11 mouse cellular contexts compared by ENCODE assay signal in genomic region chr13:102745270-102745600, GRCm38 (mm10). TPM values are rescaled to one million over a fixed set of nuclear protein-coding genes. Genes with fewer than 3 reads are reported as not detected.
DNase-seq lines count a peak whose midpoint lies in the region; ATAC-seq and TF ChIP-seq lines count a peak whose summit lies in the region.
"Had no signal": no experiment of that assay in that cellular context is flagged by ENCODE, and none has a peak within 500 bp of the region (broad histone marks: within the 10 kb centered on the region; RNA-seq: fewer than 3 reads in every experiment).

No protein-coding gene starts in this region.

- H3K36me3 ChIP-seq in forebrain, embryonic 10.5 days (replicated peaks): peaks cover 61% of the 10 kb centered on the region
- no peaks in the 10 kb centered on the region; the same call in 1 of the 2 replicates for H3K36me3 ChIP-seq in forebrain, postnatal 0 days (ENCODE audit: insufficient read depth)
- no peaks in the 10 kb centered on the region for H3K36me3 ChIP-seq in liver, embryonic 11.5 days (ENCODE audit: control insufficient read depth, insufficient read depth, low read length)
- peaks cover 15% of the 10 kb centered on the region for H3K36me3 ChIP-seq in liver, embryonic 12.5 days
- H3K36me3 ChIP-seq in forebrain, embryonic 12.5 days (replicated peaks): peaks cover 11% of the 10 kb centered on the region
- peaks cover 39% of the 10 kb centered on the region for H3K36me3 ChIP-seq in kidney, embryonic 14.5 days (ENCODE audit: control insufficient read depth, insufficient read depth, low read length)
- 0 out of 2 replicates have a peak, but pooled peaks cover 3% of the 10 kb centered on the region for H3K36me3 ChIP-seq in thymus, adult 2 months (ENCODE audit: control insufficient read depth, insufficient read depth, low read length)
- H3K36me3 ChIP-seq: G1E; midbrain, embryonic 15.5 days had no signal

- H3K27me3 ChIP-seq in forebrain, embryonic 10.5 days (ENCODE audit: poor library complexity, severe bottlenecking): no peaks in the 10 kb centered on the region
- no peaks in the 10 kb centered on the region for H3K27me3 ChIP-seq in forebrain, postnatal 0 days (ENCODE audit: insufficient read depth, low read length)
- H3K27me3 ChIP-seq in liver, embryonic 11.5 days (replicated peaks; ENCODE audit: control insufficient read depth, insufficient read depth, low read length): no peaks in the 10 kb centered on the region
- no peaks in the 10 kb centered on the region for H3K27me3 ChIP-seq in liver, embryonic 12.5 days (replicated peaks)
- H3K27me3 ChIP-seq in forebrain, embryonic 12.5 days: no peaks in the 10 kb centered on the region
- no peaks in the 10 kb centered on the region for H3K27me3 ChIP-seq in kidney, embryonic 14.5 days (ENCODE audit: control insufficient read depth, insufficient read depth, low read length)
- no peaks in the 10 kb centered on the region for H3K27me3 ChIP-seq in thymus, adult 2 months (ENCODE audit: control insufficient read depth, insufficient read depth, low read length)
- H3K27me3 ChIP-seq: midbrain, embryonic 15.5 days had no signal

- ATAC-seq in forebrain, postnatal 0 days: no peak
- ATAC-seq in liver, embryonic 11.5 days (replicated peaks; ENCODE audit: low FRiP score): peak; percentile 31; the same call in 1 of the 2 replicates
- ATAC-seq in liver, embryonic 12.5 days: no peak
- peak; percentile 64 for ATAC-seq in forebrain, embryonic 12.5 days (ENCODE audit: low FRiP score)
- no peak for ATAC-seq in kidney, embryonic 14.5 days (ENCODE audit: low FRiP score, low TSS enrichment)
- ATAC-seq: midbrain, embryonic 15.5 days had no signal

- no peak overlapping the region for H3K4me3 ChIP-seq in forebrain, embryonic 10.5 days
- no peak overlapping the region for H3K4me3 ChIP-seq in forebrain, postnatal 0 days (ENCODE audit: low read depth, low read length)
- no peak overlapping the region for H3K4me3 ChIP-seq in liver, embryonic 11.5 days (ENCODE audit: low read depth, low read length)
- H3K4me3 ChIP-seq in liver, embryonic 12.5 days: no peak overlapping the region
- no peak overlapping the region for H3K4me3 ChIP-seq in forebrain, embryonic 12.5 days (replicated peaks)
- H3K4me3 ChIP-seq in olfactory bulb, adult 2 months (ENCODE audit: insufficient read depth, low read depth, low read length): no peak overlapping the region
- no peak overlapping the region for H3K4me3 ChIP-seq in kidney, embryonic 14.5 days (ENCODE audit: low read length)
- H3K4me3 ChIP-seq in thymus, adult 2 months (ENCODE audit: control insufficient read depth, insufficient read depth, low read length): no peak overlapping the region
- H3K4me3 ChIP-seq: midbrain, embryonic 15.5 days had no signal

- 0 out of 2 replicates have a peak, but pooled peaks cover 3% of the 10 kb centered on the region for H3K4me1 ChIP-seq in forebrain, embryonic 10.5 days
- H3K4me1 ChIP-seq in forebrain, postnatal 0 days (ENCODE audit: insufficient read depth): 0 out of 2 replicates have a peak, but pooled peaks cover 4% of the 10 kb centered on the region
- H3K4me1 ChIP-seq in liver, embryonic 11.5 days (replicated peaks; ENCODE audit: control insufficient read depth, insufficient read depth, low read length): peaks cover under 1% of the 10 kb centered on the region; the same call in 1 of the 2 replicates
- peaks cover under 1% of the 10 kb centered on the region; the same call in 1 of the 2 replicates for H3K4me1 ChIP-seq in liver, embryonic 12.5 days
- H3K4me1 ChIP-seq in forebrain, embryonic 12.5 days: no peaks in the 10 kb centered on the region
- peaks cover 21% of the 10 kb centered on the region for H3K4me1 ChIP-seq in olfactory bulb, adult 2 months (ENCODE audit: control insufficient read depth, insufficient read depth, low read length)
- no peaks in the 10 kb centered on the region for H3K4me1 ChIP-seq in kidney, embryonic 14.5 days (ENCODE audit: control insufficient read depth, insufficient read depth, low read length)
- H3K4me1 ChIP-seq in thymus, adult 2 months (replicated peaks; ENCODE audit: control insufficient read depth, insufficient read depth, low read length): no peaks in the 10 kb centered on the region

- H3K4me2 ChIP-seq in forebrain, postnatal 0 days (ENCODE audit: low read depth): no peak overlapping the region
- H3K4me2 ChIP-seq in liver, embryonic 11.5 days: no peak overlapping the region
- H3K4me2 ChIP-seq in liver, embryonic 12.5 days: no peak overlapping the region
- H3K4me2 ChIP-seq in forebrain, embryonic 12.5 days: no peak overlapping the region
- no peak overlapping the region for H3K4me2 ChIP-seq in kidney, embryonic 14.5 days (replicated peaks; ENCODE audit: low read depth, low read length)
- H3K4me2 ChIP-seq: lung, embryonic 14.5 days; midbrain, embryonic 15.5 days had no signal

- no peak for DNase-seq in forebrain, embryonic 10.5 days (ENCODE audit: extremely low spot score, low spot score)
- no peak for DNase-seq in forebrain, postnatal 0 days
- DNase-seq in liver, embryonic 11.5 days (ENCODE audit: low spot score): no peak
- no peak for DNase-seq in thymus, adult 2 months

- 90% methylated on average over 3 of the region's 3 CpGs for WGBS in forebrain, embryonic 10.5 days
- 94% methylated on average over 3 of the region's 3 CpGs for WGBS in forebrain, postnatal 0 days
- WGBS in liver, embryonic 11.5 days: 94% methylated on average over 3 of the region's 3 CpGs
- WGBS in liver, embryonic 12.5 days (ENCODE audit: insufficient replicate concordance): 84% methylated on average over 3 of the region's 3 CpGs
- 95% methylated on average over 3 of the region's 3 CpGs for WGBS in forebrain, embryonic 12.5 days
- WGBS in olfactory bulb, adult 2 months: 48% methylated on average over 3 of the region's 3 CpGs
- WGBS in kidney, embryonic 14.5 days: 97% methylated on average over 3 of the region's 3 CpGs
- WGBS in thymus, adult 2 months: 99% methylated on average over 3 of the region's 3 CpGs

- TF ChIP-seq CTCF in forebrain, postnatal 0 days (IDR thresholded peaks at IDR 0.05; ENCODE audit: low read depth): no peak
- no peak for TF ChIP-seq CTCF in olfactory bulb, adult 2 months (IDR thresholded peaks at IDR 0.05; ENCODE audit: insufficient read depth, low read depth, low read length)
- TF ChIP-seq CTCF in thymus, adult 2 months (IDR thresholded peaks at IDR 0.05; ENCODE audit: borderline replicate concordance, control insufficient read depth, extremely low read depth, insufficient read depth, low read length, poor library complexity): no peak

- 0 out of 2 replicates have a peak overlapping the region, but pooled peaks have one; percentile 5 for H3K27ac ChIP-seq in forebrain, embryonic 10.5 days
- H3K27ac ChIP-seq in forebrain, postnatal 0 days (ENCODE audit: low read depth, low read length): no peak overlapping the region
- no peak overlapping the region for H3K27ac ChIP-seq in liver, embryonic 11.5 days (ENCODE audit: low read depth, low read length)
- H3K27ac ChIP-seq in liver, embryonic 12.5 days: no peak overlapping the region
- H3K27ac ChIP-seq in forebrain, embryonic 12.5 days: no peak overlapping the region
- peak overlapping the region; percentile 84 for H3K27ac ChIP-seq in olfactory bulb, adult 2 months (ENCODE audit: insufficient read depth, low read depth, low read length)
- no peak overlapping the region for H3K27ac ChIP-seq in kidney, embryonic 14.5 days (ENCODE audit: low read depth, low read length)
- H3K27ac ChIP-seq in thymus, adult 2 months (ENCODE audit: control insufficient read depth, insufficient read depth, low read length): no peak overlapping the region
- H3K27ac ChIP-seq: midbrain, embryonic 15.5 days had no signal

- no peaks in the 10 kb centered on the region for H3K9me3 ChIP-seq in forebrain, embryonic 10.5 days
- H3K9me3 ChIP-seq in forebrain, postnatal 0 days (ENCODE audit: low read length): no peaks in the 10 kb centered on the region
- H3K9me3 ChIP-seq in liver, embryonic 11.5 days (ENCODE audit: control insufficient read depth, low read length): no peaks in the 10 kb centered on the region
- H3K9me3 ChIP-seq in liver, embryonic 12.5 days (replicated peaks): no peaks in the 10 kb centered on the region
- no peaks in the 10 kb centered on the region for H3K9me3 ChIP-seq in forebrain, embryonic 12.5 days
- H3K9me3 ChIP-seq in kidney, embryonic 14.5 days (ENCODE audit: control insufficient read depth, low read length): no peaks in the 10 kb centered on the region
- H3K9me3 ChIP-seq: G1E; midbrain, embryonic 15.5 days had no signal

- H3K9ac ChIP-seq in forebrain, postnatal 0 days: no peak overlapping the region
- no peak overlapping the region for H3K9ac ChIP-seq in liver, embryonic 11.5 days (ENCODE audit: low read depth, low read length)
- no peak overlapping the region for H3K9ac ChIP-seq in liver, embryonic 12.5 days
- H3K9ac ChIP-seq in forebrain, embryonic 12.5 days: no peak overlapping the region
- H3K9ac ChIP-seq in kidney, embryonic 14.5 days (ENCODE audit: low read depth, low read length): no peak overlapping the region
- H3K9ac ChIP-seq: lung, embryonic 14.5 days; midbrain, embryonic 15.5 days had no signal

- TF ChIP-seq POLR2A in olfactory bulb, adult 2 months (IDR thresholded peaks at IDR 0.05; ENCODE audit: insufficient read depth, low read depth, low read length): no peak
- no peak for TF ChIP-seq POLR2A in thymus, adult 2 months (IDR thresholded peaks at IDR 0.05; ENCODE audit: control insufficient read depth, extremely low read depth, insufficient read depth, low read length, poor library complexity)

RNA-seq across cellular contexts. Expression of gene Cd180, which starts 51.9 kb away (rescaled TPM):
- polyA plus RNA-seq in forebrain, embryonic 10.5 days (2016; fragmentation: Nextera tagmentation; extraction: Ambion mirVana): 0.06 and 0.07 TPM in 2 replicates
- 0.57 and 0.77 TPM in 2 replicates for total RNA-seq in forebrain, postnatal 0 days (2014; rRNA removed)
- polyA plus RNA-seq in forebrain, postnatal 0 days (2015; fragmentation: Nextera tagmentation; extraction: Ambion mirVana): 0.55 and 0.56 TPM in 2 replicates
- polyA plus RNA-seq in liver, embryonic 11.5 days (2014; fragmentation: Nextera tagmentation; extraction: Ambion mirVana): 0.68 and 1.7 TPM in 2 replicates
- polyA plus RNA-seq in liver, embryonic 12.5 days (2016; fragmentation: Nextera tagmentation; extraction: Ambion mirVana): 1.0 and 1.2 TPM in 2 replicates
- polyA plus RNA-seq in forebrain, embryonic 12.5 days (2016; fragmentation: Nextera tagmentation; extraction: Ambion mirVana): 0.50 and 0.55 TPM in 2 replicates
- polyA plus RNA-seq in olfactory bulb, adult 2 months (2012; ENCODE audit: insufficient read depth, insufficient read length, low replicate concordance, missing spikeins): not detected in 2 replicates
- 0.40 and 0.60 TPM in 2 replicates for polyA plus RNA-seq in kidney, embryonic 14.5 days (2014; fragmentation: Nextera tagmentation; extraction: Ambion mirVana)
- polyA plus RNA-seq in thymus, adult 2 months (2012; rRNA removed): 4.1 and 4.5 TPM in 2 replicates
- polyA plus RNA-seq: G1E had no signal

Comparison
In these comparisons a context has a peak if more than half of its experiments do, and no peak if none do; other contexts are left out.
1. H3K27ac ChIP-seq: peak in forebrain, embryonic 10.5 days (single experiment) and olfactory bulb, adult 2 months (single experiment); none in forebrain, postnatal 0 days (single experiment), liver, embryonic 11.5 days (single experiment), liver, embryonic 12.5 days (single experiment), forebrain, embryonic 12.5 days (single experiment), kidney, embryonic 14.5 days (single experiment) and thymus, adult 2 months (single experiment).
2. ATAC-seq: peak in liver, embryonic 11.5 days (single experiment) and forebrain, embryonic 12.5 days (single experiment); none in forebrain, postnatal 0 days (single experiment), liver, embryonic 12.5 days (single experiment) and kidney, embryonic 14.5 days (single experiment).